7 mouse cellular contexts compared by ENCODE assay signal in the genomic region with DNA sequence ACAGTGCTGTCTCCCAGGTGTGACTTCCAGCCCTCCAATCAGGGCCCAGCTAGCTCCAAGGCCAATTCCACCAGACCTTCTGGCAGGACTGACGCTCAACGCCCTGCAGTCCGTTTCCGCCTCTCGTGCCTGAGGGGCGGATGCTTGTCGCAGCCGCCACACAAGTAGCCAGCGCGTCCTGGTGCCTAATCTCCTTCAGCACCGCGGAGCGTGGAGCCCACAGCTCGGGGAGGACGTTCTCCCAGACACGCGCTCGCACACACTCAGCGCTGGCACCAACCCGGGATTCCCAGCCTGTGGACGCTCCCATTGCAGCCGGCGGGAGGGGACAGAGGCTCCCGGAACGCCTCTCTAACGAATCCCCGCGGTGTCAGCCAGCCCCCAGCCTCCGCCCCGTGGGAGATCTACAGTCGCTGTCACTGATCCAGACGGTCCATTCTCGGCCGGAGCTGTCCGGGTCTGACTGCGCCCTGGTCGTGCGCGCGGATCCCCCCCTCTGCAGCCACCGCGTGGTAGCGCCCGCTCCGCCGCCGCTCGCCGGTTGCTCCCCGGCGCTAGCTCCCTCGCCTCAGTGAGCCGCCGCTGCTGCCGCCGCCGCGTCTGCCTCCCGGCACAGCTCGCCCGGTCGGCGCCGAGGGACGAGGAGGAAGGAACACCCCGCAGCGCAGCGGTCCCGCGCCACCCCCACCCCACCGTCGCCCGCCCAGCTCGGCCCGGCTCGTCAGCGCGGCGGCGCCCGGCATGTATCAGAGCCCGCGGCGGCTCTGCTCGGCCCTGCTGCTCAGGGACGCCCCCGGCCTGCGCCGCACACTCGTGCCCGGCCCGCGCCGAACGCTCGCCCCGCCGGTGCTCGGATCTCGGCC. TPM values are rescaled to one million over a fixed set of nuclear protein-coding genes. Genes with fewer than 3 reads are reported as not detected.
DNase-seq lines count a peak whose midpoint lies in the region; ATAC-seq and TF ChIP-seq lines count a peak whose summit lies in the region.

A gene (plus strand): TSS at position 85 of the 863 bp plus-strand sequence.

- no peak for TF ChIP-seq CTCF in kidney, adult 2 months (conservative IDR thresholded peaks at IDR 0.05; ENCODE audit: insufficient read depth, insufficient read length, low read depth, low read length)
- TF ChIP-seq CTCF in spleen, adult 2 months (IDR thresholded peaks at IDR 0.05; ENCODE audit: extremely low read depth, insufficient read depth, insufficient read length, insufficient replicate concordance): no peak

- no peaks in the 10 kb centered on the region for H3K9me3 ChIP-seq in embryonic facial prominence, embryonic 12.5 days
- no peaks in the 10 kb centered on the region for H3K9me3 ChIP-seq in limb, embryonic 12.5 days
- H3K9me3 ChIP-seq in midbrain, embryonic 15.5 days: no peaks in the 10 kb centered on the region

- no peaks in the 10 kb centered on the region for H3K36me3 ChIP-seq in embryonic facial prominence, embryonic 12.5 days
- no peaks in the 10 kb centered on the region for H3K36me3 ChIP-seq in kidney, adult 2 months (ENCODE audit: control insufficient read depth, insufficient read depth, low read length)
- H3K36me3 ChIP-seq in limb, embryonic 12.5 days: no peaks in the 10 kb centered on the region
- no peaks in the 10 kb centered on the region for H3K36me3 ChIP-seq in midbrain, embryonic 15.5 days (replicated peaks)
- no peaks in the 10 kb centered on the region for H3K36me3 ChIP-seq in spleen, adult 2 months (ENCODE audit: control insufficient read depth, insufficient read depth, low read length)

- H3K27ac ChIP-seq in embryonic facial prominence, embryonic 12.5 days: peak within 1 kb of the TSS; percentile 91
- H3K27ac ChIP-seq in kidney, adult 2 months (ENCODE audit: insufficient read depth, low read depth, low read length): peak within 1 kb of the TSS; percentile 99
- peak within 1 kb of the TSS; percentile 94 for H3K27ac ChIP-seq in limb, embryonic 12.5 days
- peak within 1 kb of the TSS; percentile 100 for H3K27ac ChIP-seq in midbrain, embryonic 15.5 days
- H3K27ac ChIP-seq in spleen, adult 2 months (ENCODE audit: insufficient read depth, low read length): peak within 1 kb of the TSS; percentile 93

- peak within 1 kb of the TSS; percentile 72 for H3K4me2 ChIP-seq in embryonic facial prominence, embryonic 12.5 days (replicated peaks)
- peak within 1 kb of the TSS; percentile 75 for H3K4me2 ChIP-seq in limb, embryonic 12.5 days
- peak within 1 kb of the TSS; percentile 80 for H3K4me2 ChIP-seq in midbrain, embryonic 15.5 days

- ATAC-seq in embryonic facial prominence, embryonic 12.5 days (ENCODE audit: insufficient number of reproducible peaks, insufficient read depth, low FRiP score, low TSS enrichment): peak; percentile 86
- ATAC-seq in limb, embryonic 12.5 days (ENCODE audit: insufficient number of reproducible peaks, insufficient read depth, low FRiP score, low TSS enrichment, low read depth): peak; percentile 78
- peak; percentile 94 for ATAC-seq in midbrain, embryonic 15.5 days (replicated peaks)

- peak; percentile 80 for TF ChIP-seq POLR2A in kidney, adult 2 months (IDR thresholded peaks at IDR 0.05; ENCODE audit: low read depth, low read length)
- TF ChIP-seq POLR2A in spleen, adult 2 months (IDR thresholded peaks at IDR 0.05; ENCODE audit: low read depth, low read length): peak; percentile 54

- no peaks in the 10 kb centered on the region for H3K27me3 ChIP-seq in embryonic facial prominence, embryonic 12.5 days
- no peaks in the 10 kb centered on the region for H3K27me3 ChIP-seq in kidney, adult 2 months (replicated peaks; ENCODE audit: control insufficient read depth, insufficient read depth, low read length)
- H3K27me3 ChIP-seq in limb, embryonic 12.5 days: no peaks in the 10 kb centered on the region
- no peaks in the 10 kb centered on the region for H3K27me3 ChIP-seq in midbrain, embryonic 15.5 days (replicated peaks)
- no peaks in the 10 kb centered on the region for H3K27me3 ChIP-seq in spleen, adult 2 months (ENCODE audit: control insufficient read depth, insufficient read depth, low read length)

- under 1% methylated on average over 85 of the region's 100 CpGs for WGBS in embryonic facial prominence, embryonic 12.5 days
- under 1% methylated on average over 90 of the region's 100 CpGs for WGBS in kidney, adult 2 months
- under 1% methylated on average over 90 of the region's 100 CpGs for WGBS in limb, embryonic 12.5 days
- WGBS in midbrain, embryonic 15.5 days: under 1% methylated on average over 99 of the region's 100 CpGs
- 1% methylated on average over 100 of the region's 100 CpGs for WGBS in spleen, adult 2 months

- H3K4me3 ChIP-seq in embryonic facial prominence, embryonic 12.5 days: peak within 1 kb of the TSS; percentile 83
- H3K4me3 ChIP-seq in kidney, adult 2 months (ENCODE audit: insufficient read depth, low read depth, low read length): peak within 1 kb of the TSS; percentile 64
- H3K4me3 ChIP-seq in limb, embryonic 12.5 days (replicated peaks): peak within 1 kb of the TSS; percentile 75
- peak within 1 kb of the TSS; percentile 69 for H3K4me3 ChIP-seq in midbrain, embryonic 15.5 days
- peak within 1 kb of the TSS; percentile 66 for H3K4me3 ChIP-seq in spleen, adult 2 months (ENCODE audit: extremely low read depth, insufficient read depth, insufficient read length)

- peak; percentile 86 for DNase-seq in adrenal gland, postnatal 25 days
- DNase-seq in heart, adult 18-20 months: peak; percentile 93
- DNase-seq in kidney, adult 2 months: peak; percentile 94
- peak; percentile 67 to 75 for DNase-seq in spleen, adult 2 months (ENCODE audit: low read depth in 1 of 2, low spot score in 2 of 2)

- H3K4me1 ChIP-seq in embryonic facial prominence, embryonic 12.5 days: peaks cover 12% of the 10 kb centered on the region
- H3K4me1 ChIP-seq in kidney, adult 2 months (ENCODE audit: control insufficient read depth, insufficient read depth, low read length): peaks cover 28% of the 10 kb centered on the region; the same call in 1 of the 2 replicates
- peaks cover 22% of the 10 kb centered on the region for H3K4me1 ChIP-seq in limb, embryonic 12.5 days (replicated peaks)
- peaks cover 31% of the 10 kb centered on the region for H3K4me1 ChIP-seq in midbrain, embryonic 15.5 days
- H3K4me1 ChIP-seq in spleen, adult 2 months (ENCODE audit: control insufficient read depth, insufficient read depth, insufficient read length): no peaks in the 10 kb centered on the region

- H3K9ac ChIP-seq in embryonic facial prominence, embryonic 12.5 days: peak within 1 kb of the TSS; percentile 84
- H3K9ac ChIP-seq in limb, embryonic 12.5 days (replicated peaks): peak within 1 kb of the TSS; percentile 77
- H3K9ac ChIP-seq in midbrain, embryonic 15.5 days: peak within 1 kb of the TSS; percentile 81

RNA-seq across cellular contexts. Expression of the gene that starts here (rescaled TPM):
- 10.7 and 27.8 TPM in 2 replicates for total RNA-seq in adrenal gland, postnatal 25 days (2021)
- 14.4 and 14.6 TPM in 2 replicates for polyA plus RNA-seq in embryonic facial prominence, embryonic 12.5 days (2016; fragmentation: Nextera tagmentation; extraction: Ambion mirVana)
- 10 to 100 TPM; 42.3 to 52.1 TPM for total RNA-seq in heart, adult 18-20 months (2021)
- polyA plus RNA-seq in kidney, adult 2 months (2012; rRNA removed): 8.1 and 9.4 TPM in 2 replicates
- polyA plus RNA-seq in limb, embryonic 12.5 days (2016; fragmentation: Nextera tagmentation; extraction: Ambion mirVana): 14.8 and 15.4 TPM in 2 replicates
- polyA plus RNA-seq in midbrain, embryonic 15.5 days (2015; fragmentation: Nextera tagmentation; extraction: Ambion mirVana): 30.9 and 31.7 TPM in 2 replicates
- polyA plus RNA-seq in spleen, adult 2 months (2012; rRNA removed): 6.1 and 8.8 TPM in 2 replicates

Comparison
In these comparisons a context has a peak if more than half of its experiments do, and no peak if none do; other contexts are left out.
1. Peak in every context shown above with its lines: DNase-seq, ATAC-seq, H3K4me3 ChIP-seq and H3K27ac ChIP-seq.